Mouse (Mus musculus) CH12.LX (cell line): ENCODE results near the gene Commd9. TPM values are rescaled to one million over a fixed set of nuclear protein-coding genes. Genes with fewer than 3 reads are reported as not detected.
A peak's percentile ranks its signal among the peaks of the same experiment; 100 is the strongest.

ENCODE experiments used
- DNase-seq: peaks from one replicate; pipeline ENCODE4 v3.0.0-alpha.2; 2013; ENCODE audit errors: extremely low read depth
- H3K27ac ChIP-seq: 2 replicates; pipeline ENCODE4 v1.5.1; 2012; ENCODE audit warnings: low read depth, mild to moderate bottlenecking, control low read depth, moderate library complexity; ENCODE audit not compliant: insufficient read depth
- H3K27me3 ChIP-seq: replicated peaks from 2 replicates; pipeline ENCODE3; 2012; ENCODE audit warnings: inconsistent platforms
- H3K36me3 ChIP-seq, 2 experiments: replicated peaks in 1 of 2; 2 replicates each; pipeline versions ENCODE3 to v1.6.1; 2012; ENCODE audit warnings: inconsistent platforms in 1 of 2, low read length in 1 of 2, mild to moderate bottlenecking in 1 of 2, mixed read lengths in 1 of 2, moderate library complexity in 1 of 2; ENCODE audit not compliant: control insufficient read depth in 1 of 2, insufficient read depth in 1 of 2
- H3K4me1 ChIP-seq, 2 experiments: 2 replicates each; pipeline ENCODE4 v1.6.1; 2012; ENCODE audit warnings: inconsistent platforms in 1 of 2, moderate library complexity in 1 of 2; ENCODE audit not compliant: insufficient read depth in 2 of 2, control insufficient read depth in 1 of 2
- H3K4me2 ChIP-seq: 2 replicates; pipeline ENCODE4 v1.6.1; 2012; ENCODE audit warnings: low read depth, mild to moderate bottlenecking, control low read depth; ENCODE audit not compliant: poor library complexity, insufficient read depth, severe bottlenecking
- H3K4me3 ChIP-seq, 3 experiments: fragments of 150-350 bp in 1 of 3; sonication (generic) in 1 of 3; replicated peaks in 1 of 3; 2 replicates each; pipeline versions ENCODE3 to v1.5.1; 2011 to 2012; ENCODE audit warnings: low read depth in 2 of 3, low read length in 2 of 3, mild to moderate bottlenecking in 2 of 3, moderate library complexity in 2 of 3, control low read depth in 1 of 3, improper control_type of control experiment in 1 of 3, inconsistent platforms in 1 of 3, mixed read lengths in 1 of 3; ENCODE audit not compliant: poor library complexity in 1 of 3
- H3K79me2 ChIP-seq: replicated peaks from 2 replicates; pipeline ENCODE4 v1.6.1; 2012; ENCODE audit warnings: mild to moderate bottlenecking, moderate library complexity; ENCODE audit not compliant: control insufficient read depth, poor library complexity, insufficient read depth, severe bottlenecking; ENCODE audit errors: extremely low read depth
- H3K9ac ChIP-seq: 2 replicates; pipeline ENCODE4 v1.6.1; 2012; ENCODE audit warnings: low read depth, mild to moderate bottlenecking, control low read depth, moderate library complexity; ENCODE audit not compliant: insufficient read depth
- H3K9me3 ChIP-seq: replicated peaks from 2 replicates; pipeline ENCODE3; 2012; ENCODE audit warnings: low read length, inconsistent platforms, mixed read lengths
- BHLHE40 ChIP-seq: IDR thresholded peaks from 2 replicates; pipeline ENCODE4 v1.6.1; 2011; ENCODE audit warnings: mild to moderate bottlenecking, low read depth, low read length, improper control_type of control experiment
- E2F4 ChIP-seq: IDR thresholded peaks from 2 replicates; pipeline ENCODE4 v1.6.1; 2011; ENCODE audit warnings: low read depth, low read length, improper control_type of control experiment; ENCODE audit not compliant: insufficient replicate concordance
- EP300 ChIP-seq: IDR thresholded peaks from 2 replicates; pipeline ENCODE4 v1.6.1; 2011; ENCODE audit warnings: low read length, improper control_type of control experiment
- ETS1 ChIP-seq: conservative IDR thresholded peaks from 2 replicates; pipeline ENCODE4 v1.6.1; 2012; ENCODE audit warnings: low read depth, mild to moderate bottlenecking, inconsistent platforms, low read length, improper control_type of control experiment, moderate library complexity
- IRF4 ChIP-seq: IDR thresholded peaks from 2 replicates; pipeline ENCODE4 v1.6.1; 2014; ENCODE audit warnings: low read depth, mild to moderate bottlenecking, inconsistent platforms, low read length, improper control_type of control experiment
- KAT2A ChIP-seq: IDR thresholded peaks from 2 replicates; pipeline ENCODE4 v1.6.1; 2012; ENCODE audit warnings: low read length, improper control_type of control experiment, inconsistent platforms; ENCODE audit not compliant: insufficient replicate concordance
- MAX ChIP-seq: IDR thresholded peaks from 2 replicates; pipeline ENCODE4 v1.6.1; 2011; ENCODE audit warnings: low read length, improper control_type of control experiment
- MEF2A ChIP-seq: IDR thresholded peaks from 2 replicates; pipeline ENCODE4 v1.6.1; 2014; ENCODE audit warnings: low read depth, mild to moderate bottlenecking, inconsistent platforms, low read length, improper control_type of control experiment, borderline replicate concordance
- MYC ChIP-seq: IDR thresholded peaks from 2 replicates; pipeline ENCODE4 v1.6.1; 2011; ENCODE audit warnings: low read depth, mild to moderate bottlenecking, improper control_type of control experiment, low read length
- NRF1 ChIP-seq: IDR thresholded peaks from 2 replicates; pipeline ENCODE4 v1.6.1; 2014; ENCODE audit warnings: low read depth, mild to moderate bottlenecking, inconsistent platforms, low read length, improper control_type of control experiment, moderate library complexity
- TBP ChIP-seq: conservative IDR thresholded peaks from 2 replicates; pipeline ENCODE4 v1.6.1; 2011; ENCODE audit warnings: low read depth, low read length, improper control_type of control experiment
- TCF12 ChIP-seq: IDR thresholded peaks from 2 replicates; pipeline ENCODE4 v1.6.1; 2014; ENCODE audit warnings: low read depth, mild to moderate bottlenecking, inconsistent platforms, low read length, improper control_type of control experiment
- UBTF ChIP-seq: IDR thresholded peaks from 2 replicates; pipeline ENCODE4 v1.6.1; 2012; ENCODE audit warnings: low read depth, mild to moderate bottlenecking, inconsistent platforms, low read length, improper control_type of control experiment, moderate library complexity
- ZNF384 ChIP-seq: IDR thresholded peaks from 2 replicates; pipeline ENCODE4 v1.6.1; 2012; ENCODE audit warnings: low read depth, low read length, improper control_type of control experiment, inconsistent platforms
- dilution Hi-C: fragments of 300-500 bp; cut with MboI; formaldehyde crosslinking; loops from 2 replicates; pipeline ENCODE4 v1.14.3; 2020; ENCODE audit warnings: low sequenced_read_pairs; ENCODE audit not compliant: extremely low pct_unique_long_range_greater_than_20kb, extremely low pct_ligation_motif_present
- in situ Hi-C: fragments of 300-500 bp; cut with MboI; formaldehyde crosslinking; loops from 3 replicates; pipeline ENCODE4 v1.14.3; 2019; ENCODE audit warnings: low sequenced_read_pairs, low pct_ligation_motif_present, low pct_unique_long_range_greater_than_20kb, mixed read lengths
- polyA plus RNA-seq: library from polyadenylated mRNA; unstranded; fragments of >175 nt; gene quantifications from 2 replicates; pipeline ENCODE4 v1.2.1, GENCODE M21; 2012; ENCODE audit warnings: low read depth; ENCODE audit not compliant: insufficient read length
- total RNA-seq, 2 experiments: library from RNA; depleted of rRNA; stranded (reverse); fragments of 300-350 nt in 1 of 2; fragments of >200 nt in 1 of 2; gene quantifications; 2 replicates each; pipeline ENCODE4 v1.2.3; 2012 to 2014

The Commd9 gene
- total and polyA plus RNA-seq, 3 experiments: 22.3 to 140 (median 26.1) TPM

GRCm38 (mm10) chr2:101856174-101856573 is 29.9 kb upstream of the Commd9 start:
- H3K27ac ChIP-seq: no peak overlapping the region
- peaks cover 4% of the 10 kb centered on the region for H3K27me3 ChIP-seq
- no peaks in the 10 kb centered on the region for H3K9me3 ChIP-seq
- dilution Hi-C loops: no loop called here
- no peak overlapping the region for H3K9ac ChIP-seq
- in situ Hi-C loops: no loop called here
- no peaks in the 10 kb centered on the region for H3K36me3 ChIP-seq
- H3K79me2 ChIP-seq: no peaks in the 10 kb centered on the region
- H3K4me1 ChIP-seq: peaks cover 13 to 26% of the 10 kb centered on the region in 2 experiments
- H3K4me2 ChIP-seq: peak overlapping the region; percentile 62; the same call in 1 of the 2 replicates
- TF ChIP-seq MAX (no peak), MYC (no peak), IRF4 (peak; percentile 67), BHLHE40 (peak; percentile 30; the same call in 1 of the 2 replicates), ETS1 (peak; percentile 81), MEF2A (0 out of 2 replicates have a peak, but pooled peaks have one; percentile 35), TCF12 (peak; percentile 49; the same call in 1 of the 2 replicates), EP300 (peak; percentile 36; the same call in 1 of the 2 replicates)
- DNase-seq: peak; percentile 56
- H3K4me3 ChIP-seq: no peak overlapping the region

GRCm38 (mm10) chr2:101860920-101861485 is 25.0 kb upstream of the Commd9 start:
- TF ChIP-seq KAT2A (no peak), NRF1 (no peak), MYC (no peak), ZNF384 (no peak), UBTF (no peak), E2F4 (no peak), TBP (no peak)
- Histone ChIP-seq H3K4me2 (no peak overlapping the region), H3K79me2 (no peaks in the 10 kb centered on the region), H3K9ac (no peak overlapping the region), H3K4me1 (peaks cover 7 to 17% of the 10 kb centered on the region in 2 experiments), H3K36me3 (no peaks in the 10 kb centered on the region), H3K4me3 (no peak overlapping the region), H3K27me3 (no peaks in the 10 kb centered on the region), H3K9me3 (no peaks in the 10 kb centered on the region), H3K27ac (no peak overlapping the region)
- no peak for DNase-seq
- in situ Hi-C loops (no loop called here), dilution Hi-C loops (no loop called here)
